ENCODE assay signal across 16 mouse cellular contexts in genomic region chr8:79023922-79024321, GRCm38 (mm10).
"Had no signal": no experiment of that assay in that cellular context is flagged by ENCODE, and none has a peak within 500 bp of the region (broad histone marks: within the 10 kb centered on the region; RNA-seq: fewer than 3 reads in every experiment).

No protein-coding gene starts in this region.

- H3K27me3 ChIP-seq: limb, embryonic 13.5 days; midbrain, embryonic 13.5 days had no signal

- H3K4me3 ChIP-seq: limb, embryonic 10.5 days; limb, embryonic 13.5 days; liver, embryonic 12.5 days; liver, embryonic 15.5 days; midbrain, embryonic 13.5 days had no signal

- H3K36me3 ChIP-seq: limb, embryonic 10.5 days; limb, embryonic 13.5 days; liver, embryonic 12.5 days; liver, embryonic 15.5 days; midbrain, embryonic 13.5 days had no signal

- H3K27ac ChIP-seq: kidney, postnatal 0 days; limb, embryonic 10.5 days; limb, embryonic 13.5 days; liver, embryonic 12.5 days; liver, embryonic 15.5 days; macrophage; midbrain, embryonic 13.5 days had no signal

- H3K4me1 ChIP-seq: liver, embryonic 15.5 days had no signal

- DNase-seq: kidney, adult 2 months; kidney, postnatal 25 days; liver; lung, adult 2 months; right cerebral cortex, adult 18-20 months; right cerebral cortex, postnatal 14 days; right cerebral cortex, postnatal 4 days; thymus, postnatal 36 days had no signal

- H3K9me3 ChIP-seq: limb, embryonic 10.5 days; limb, embryonic 13.5 days; liver, embryonic 12.5 days; liver, embryonic 15.5 days; midbrain, embryonic 13.5 days had no signal

- ATAC-seq: liver, embryonic 12.5 days; lung, postnatal 0 days; midbrain, embryonic 13.5 days had no signal

- H3K9ac ChIP-seq: limb, embryonic 13.5 days; liver, embryonic 12.5 days; liver, embryonic 15.5 days; midbrain, embryonic 13.5 days had no signal

- H3K4me2 ChIP-seq: limb, embryonic 13.5 days; liver, embryonic 12.5 days; liver, embryonic 15.5 days; midbrain, embryonic 13.5 days had no signal
